Mouse (Mus musculus) kidney, adult 2 months (tissue): ENCODE results near the gene Gm10720. TPM values are rescaled to one million over a fixed set of nuclear protein-coding genes. Genes with fewer than 3 reads are reported as not detected.
A peak's percentile ranks its signal among the peaks of the same experiment; 100 is the strongest.
"Not testable (repeated sequence)": the region's sequence is repeated elsewhere in the genome, so short reads cannot be mapped to it uniquely, and the experiment has no call there.

Experiments used
- DNase-seq: peaks from one replicate; pipeline ENCODE4 v3.0.0; 2021
- H3K27ac ChIP-seq: fragments of 200-500 bp; 2 replicates; pipeline ENCODE4 v1.5.1; 2012; ENCODE audit warnings: low read depth, low read length, control low read depth, inconsistent platforms; ENCODE audit not compliant: insufficient read depth
- H3K27me3 ChIP-seq: fragments of 200-500 bp; replicated peaks from 2 replicates; pipeline ENCODE4 v1.6.1; 2012; ENCODE audit warnings: mild to moderate bottlenecking, moderate library complexity, low read length, inconsistent platforms; ENCODE audit not compliant: control insufficient read depth, insufficient read depth
- H3K36me3 ChIP-seq: fragments of 200-500 bp; 2 replicates; pipeline ENCODE4 v1.6.1; 2012; ENCODE audit warnings: mild to moderate bottlenecking, moderate library complexity, low read length, inconsistent platforms; ENCODE audit not compliant: control insufficient read depth, insufficient read depth
- H3K4me1 ChIP-seq: fragments of 200-500 bp; 2 replicates; pipeline ENCODE4 v1.6.1; 2011; ENCODE audit warnings: low read length; ENCODE audit not compliant: control insufficient read depth, insufficient read depth
- H3K4me3 ChIP-seq: fragments of 200-500 bp; 2 replicates; pipeline ENCODE4 v1.5.1; 2011; ENCODE audit warnings: mild to moderate bottlenecking, low read depth, low read length, control low read depth; ENCODE audit not compliant: insufficient read depth
- WGBS: fragments of 180-500 bp; shearing (Covaris S2); methylation state at CpG from one replicate; pipeline ENCODE4 v1.1.7; 2018; 5-methylcytosine and 5-hydroxymethylcytosine counted together
- polyA plus RNA-seq: library from polyadenylated mRNA; depleted of rRNA; stranded (reverse); fragments of >200 nt; gene quantifications from 2 replicates; pipeline ENCODE4 v1.2.3, GENCODE M21; 2012; rRNA removed

The Gm10720 gene
- not detected in 2 replicates for polyA plus RNA-seq

- WGBS: 73% methylated on average over 5 of the region's 9 CpGs
- not testable (repeated sequence) for H3K36me3 ChIP-seq, H3K4me3 ChIP-seq, H3K27me3 ChIP-seq, H3K4me1 ChIP-seq, DNase-seq, H3K27ac ChIP-seq
Measured at GRCm38 (mm10) chr9:3015354-3015753, at the start of gene Gm10720. Gene Gm10720, plus strand, starts transcription at chr9:3015654.

DNA sequence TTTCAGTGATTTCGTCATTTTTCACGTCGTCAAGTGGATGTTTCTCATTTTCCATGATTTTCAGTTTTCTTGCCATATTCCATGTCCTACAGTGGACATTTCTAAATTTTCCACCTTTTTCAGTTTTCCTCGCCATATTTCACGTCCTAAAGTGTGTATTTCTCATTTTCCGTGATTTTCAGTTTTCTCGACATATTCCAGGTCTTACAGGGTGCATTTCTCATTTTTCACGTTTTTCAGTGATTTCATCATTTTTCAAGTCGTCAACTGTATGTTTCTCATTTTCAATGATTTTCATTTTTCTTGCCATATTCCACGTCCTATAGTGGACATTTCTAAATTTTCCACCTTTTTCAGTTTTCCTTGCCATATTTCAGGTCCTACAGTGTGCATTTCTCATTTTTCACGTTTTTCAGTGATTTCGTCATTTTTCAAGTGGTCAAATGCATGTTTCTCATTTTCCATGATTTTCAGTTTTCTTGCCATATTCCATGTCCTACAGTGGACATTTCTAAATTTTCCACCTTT, 14.9 kb upstream of the Gm10720 start, which contains the start of gene Gm10722:
Gene Gm10722 (plus strand): TSS at position 478 of the 528 bp plus-strand sequence.
- H3K27me3 ChIP-seq, H3K4me3 ChIP-seq, H3K4me1 ChIP-seq, H3K36me3 ChIP-seq, H3K27ac ChIP-seq: not testable (repeated sequence)
- 76% methylated on average over 12 of the region's 12 CpGs for WGBS
- peak; percentile 41 for DNase-seq

GRCm38 (mm10) chr9:3001006-3001405, 14.4 kb upstream of the Gm10720 start:
- H3K27ac ChIP-seq, H3K4me3 ChIP-seq, H3K4me1 ChIP-seq, H3K27me3 ChIP-seq, H3K36me3 ChIP-seq: not testable (repeated sequence)
- WGBS: 70% methylated on average over 8 of the region's 8 CpGs
- DNase-seq: peak; percentile 50

DNA sequence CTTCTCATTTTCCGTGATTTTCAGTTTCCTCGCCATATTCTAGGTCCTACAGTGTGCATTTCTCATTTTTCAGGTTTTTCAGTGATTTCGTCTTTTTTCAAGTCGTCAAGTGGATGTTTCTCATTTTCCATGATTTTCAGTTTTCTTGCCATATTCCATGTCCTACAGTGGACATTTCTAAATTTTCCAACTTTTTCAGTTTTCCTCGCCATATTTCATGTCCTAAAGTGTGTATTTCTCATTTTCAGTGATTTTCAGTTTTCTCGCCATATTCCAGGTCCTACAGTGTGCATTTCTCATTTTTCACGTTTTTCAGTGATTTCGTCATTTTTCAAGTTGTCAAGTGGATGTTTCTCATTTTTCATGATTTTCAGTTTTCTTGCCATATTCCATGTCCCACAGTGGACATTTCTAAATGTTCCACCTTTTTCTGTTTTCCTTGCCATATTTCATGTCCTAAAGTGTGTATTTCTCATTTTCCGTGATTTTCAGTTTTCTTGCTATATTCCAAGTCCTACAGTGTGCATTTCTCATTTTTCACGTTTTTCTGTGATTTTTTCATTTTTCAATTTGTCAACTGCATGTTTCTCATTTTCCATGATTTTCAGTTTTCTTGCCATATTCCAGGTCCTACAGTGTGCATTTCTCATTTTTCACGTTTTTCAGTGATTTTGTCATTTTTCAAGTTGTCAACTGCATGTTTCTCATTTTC, 13.3 kb upstream of the Gm10720 start:
- H3K27ac ChIP-seq: not testable (repeated sequence)
- DNase-seq: peak; percentile 99
- WGBS: 72% methylated on average over 9 of the region's 11 CpGs

DNA sequence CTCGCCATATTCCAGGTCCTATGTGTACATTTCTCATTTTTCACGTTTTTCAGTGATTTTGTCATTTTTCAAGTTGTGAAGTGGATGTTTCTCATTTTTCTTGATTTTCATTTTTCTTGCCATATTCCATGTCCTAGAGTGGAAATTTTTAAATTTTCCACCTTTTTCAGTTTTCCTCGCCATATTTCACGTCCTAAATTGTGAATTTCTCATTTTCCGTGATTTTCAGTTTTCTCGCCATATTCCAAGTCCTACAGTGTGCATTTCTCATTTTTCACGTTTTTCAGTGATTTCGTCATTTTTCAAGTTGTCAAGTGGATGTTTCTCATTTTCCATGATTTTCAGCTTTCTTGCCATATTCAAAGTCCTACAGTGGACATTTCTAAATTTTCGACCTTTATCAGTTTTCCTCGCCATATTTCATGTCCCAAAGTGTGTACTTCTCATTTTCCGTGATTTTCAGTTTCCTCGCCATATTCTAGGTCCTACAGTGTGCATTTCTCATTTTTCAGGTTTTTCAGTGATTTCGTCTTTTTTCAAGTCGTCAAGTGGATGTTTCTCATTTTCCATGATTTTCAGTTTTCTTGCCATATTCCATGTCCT, 12.6 kb upstream of the Gm10720 start, which contains the start of gene Gm11168:
Gene Gm11168 (plus strand): TSS at position 553 of the 603 bp plus-strand sequence.
- not testable (repeated sequence) for H3K27me3 ChIP-seq, H3K4me1 ChIP-seq, DNase-seq, H3K27ac ChIP-seq, H3K4me3 ChIP-seq, H3K36me3 ChIP-seq
- 79% methylated on average over 6 of the region's 14 CpGs for WGBS

More for the DNA sequence above, 13.3 kb upstream of the Gm10720 start:
- not testable (repeated sequence) for H3K27me3 ChIP-seq, H3K36me3 ChIP-seq, H3K4me1 ChIP-seq, H3K4me3 ChIP-seq

GRCm38 (mm10) chr9:3006179-3006578, 9.3 kb upstream of the Gm10720 start:
- H3K27me3 ChIP-seq, DNase-seq, H3K4me1 ChIP-seq, H3K36me3 ChIP-seq, H3K4me3 ChIP-seq, H3K27ac ChIP-seq: not testable (repeated sequence)
- 81% methylated on average over 1 of the region's 5 CpGs for WGBS

DNA sequence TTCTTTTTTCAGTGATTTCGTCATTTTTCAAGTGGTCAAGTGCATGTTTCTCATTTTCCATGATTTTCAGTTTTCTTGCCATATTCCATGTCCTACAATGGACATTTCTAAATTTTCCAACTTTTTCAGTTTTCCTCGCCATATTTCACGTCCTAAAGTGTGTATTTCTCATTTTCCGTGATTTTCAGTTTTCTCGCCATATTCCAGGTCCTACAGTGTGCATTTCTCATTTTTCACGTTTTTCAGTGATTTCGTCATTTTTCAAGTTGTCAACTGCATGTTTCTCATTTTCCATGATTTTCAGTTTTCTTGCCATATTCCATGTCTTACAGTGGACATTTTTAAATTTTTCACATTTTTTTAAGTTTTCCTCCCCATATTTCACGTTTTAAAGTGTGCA, 8.8 kb upstream of the Gm10720 start:
- H3K4me1 ChIP-seq, H3K27me3 ChIP-seq, H3K27ac ChIP-seq, H3K4me3 ChIP-seq, H3K36me3 ChIP-seq: not testable (repeated sequence)
- DNase-seq: peak; percentile 94
- WGBS: 73% methylated on average over 8 of the region's 8 CpGs

DNA sequence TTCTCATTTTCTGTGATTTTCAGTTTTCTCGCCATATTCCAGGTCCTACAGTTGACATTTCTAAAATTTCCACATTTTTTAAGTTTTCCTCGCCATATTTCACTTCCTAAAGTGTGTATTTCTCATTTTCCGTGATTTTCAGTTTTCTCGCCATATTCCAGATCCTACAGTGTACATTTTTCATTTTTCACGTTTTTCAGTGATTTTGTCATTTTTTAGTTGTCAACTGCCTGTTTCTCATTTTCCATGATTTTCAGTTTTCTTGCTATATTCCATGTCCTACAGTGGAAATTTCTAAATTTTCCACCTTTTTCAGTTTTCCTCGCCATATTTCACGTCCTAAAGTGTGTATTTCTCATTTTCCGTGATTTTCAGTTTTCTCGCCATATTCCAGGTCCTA, 8.2 kb upstream of the Gm10720 start:
- WGBS: 79% methylated on average over 8 of the region's 9 CpGs
- not testable (repeated sequence) for H3K4me3 ChIP-seq, H3K27ac ChIP-seq, H3K4me1 ChIP-seq, H3K36me3 ChIP-seq, H3K27me3 ChIP-seq, DNase-seq

DNA sequence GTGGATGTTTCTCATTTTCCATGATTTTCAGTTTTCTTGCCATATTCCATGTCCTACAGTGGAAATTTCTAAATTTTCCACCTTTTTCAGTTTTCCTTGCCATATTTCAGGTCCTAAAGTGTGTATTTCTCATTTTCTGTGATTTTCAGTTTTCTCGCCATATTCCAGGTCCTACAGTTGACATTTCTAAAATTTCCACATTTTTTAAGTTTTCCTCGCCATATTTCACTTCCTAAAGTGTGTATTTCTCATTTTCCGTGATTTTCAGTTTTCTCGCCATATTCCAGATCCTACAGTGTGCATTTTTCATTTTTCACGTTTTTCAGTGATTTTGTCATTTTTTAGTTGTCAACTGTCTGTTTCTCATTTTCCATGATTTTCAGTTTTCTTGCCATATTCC, 6.1 kb upstream of the Gm10720 start:
- H3K27ac ChIP-seq, H3K4me1 ChIP-seq, H3K4me3 ChIP-seq, DNase-seq, H3K36me3 ChIP-seq, H3K27me3 ChIP-seq: not testable (repeated sequence)
- no CpG with 5 or more reads among the region's 5 CpGs for WGBS

DNA sequence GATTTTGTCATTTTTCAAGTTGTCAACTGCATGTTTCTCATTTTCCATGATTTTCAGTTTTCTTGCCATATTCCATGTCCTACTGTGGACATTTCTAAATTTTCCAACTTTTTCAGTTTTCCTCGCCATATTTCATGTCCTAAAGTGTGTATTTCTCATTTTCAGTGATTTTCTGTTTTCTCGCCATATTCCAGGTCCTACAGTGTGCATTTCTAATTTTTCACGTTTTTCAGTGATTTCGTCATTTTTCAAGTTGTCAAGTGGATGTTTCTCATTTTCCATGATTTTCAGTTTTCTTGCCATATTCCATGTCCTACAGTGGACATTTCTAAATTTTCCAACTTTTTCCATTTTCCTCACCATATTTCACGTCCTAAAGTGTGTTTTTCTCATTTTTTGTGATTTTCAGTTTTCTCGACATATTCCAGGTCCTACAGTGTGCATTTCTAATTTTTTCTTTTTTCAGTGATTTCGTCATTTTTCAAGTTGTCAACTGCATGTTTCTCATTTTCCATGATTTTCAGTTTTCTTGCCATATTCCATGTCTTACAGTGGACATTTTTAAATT, 3.3 kb upstream of the Gm10720 start:
- not testable (repeated sequence) for H3K4me1 ChIP-seq, H3K36me3 ChIP-seq, H3K27ac ChIP-seq, H3K4me3 ChIP-seq, H3K27me3 ChIP-seq, DNase-seq
- 84% methylated on average over 3 of the region's 7 CpGs for WGBS

DNA sequence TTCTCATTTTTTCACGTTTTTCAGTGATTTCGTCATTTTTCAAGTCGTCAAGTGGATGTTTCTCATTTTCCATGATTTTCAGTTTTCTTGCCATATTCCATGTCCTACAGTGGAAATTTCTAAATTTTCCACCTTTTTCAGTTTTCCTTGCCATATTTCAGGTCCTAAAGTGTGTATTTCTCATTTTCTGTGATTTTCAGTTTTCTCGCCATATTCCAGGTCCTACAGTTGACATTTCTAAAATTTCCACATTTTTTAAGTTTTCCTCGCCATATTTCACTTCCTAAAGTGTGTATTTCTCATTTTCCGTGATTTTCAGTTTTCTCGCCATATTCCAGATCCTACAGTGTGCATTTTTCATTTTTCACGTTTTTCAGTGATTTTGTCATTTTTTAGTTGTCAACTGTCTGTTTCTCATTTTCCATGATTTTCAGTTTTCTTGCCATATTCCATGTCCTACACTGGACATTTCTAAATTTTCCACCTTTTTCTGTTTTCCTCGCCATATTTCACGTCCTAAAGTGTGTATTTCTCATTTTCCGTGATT, 2.6 kb upstream of the Gm10720 start, which contains the start of gene Gm10721:
Gene Gm10721 (plus strand): TSS at position 408 of the 547 bp plus-strand sequence.
- not testable (repeated sequence) for H3K4me1 ChIP-seq, H3K27me3 ChIP-seq, DNase-seq, H3K36me3 ChIP-seq, H3K4me3 ChIP-seq, H3K27ac ChIP-seq
- WGBS: no CpG with 5 or more reads among the region's 11 CpGs
